Mouse (Mus musculus) liver, postnatal 0 days (tissue): Measurements from ENCODE around the gene Dmgdh. TPM values are rescaled to one million over a fixed set of nuclear protein-coding genes. Genes with fewer than 3 reads are reported as not detected.

Source experiments
- ATAC-seq: fragments of 200-750 bp; cut with Nextera tagmentation; 2 replicates; pipeline ENCODE4 v1.8.0; 2017; ENCODE audit warnings: mild to moderate bottlenecking, moderate library complexity
- DNase-seq: peaks from one replicate; pipeline ENCODE4 v3.0.0-alpha.2; 2016
- H3K27ac ChIP-seq: fragments of 300-500 bp; sonication (generic); 2 replicates; pipeline ENCODE4 v1.5.1; 2014; ENCODE audit warnings: antibody characterized with exemption, moderate library complexity, mild to moderate bottlenecking, low read depth
- H3K27me3 ChIP-seq: fragments of 300-500 bp; sonication (generic); 2 replicates; pipeline ENCODE4 v1.6.1; 2014; ENCODE audit warnings: low read length, control low read depth, mixed read lengths; ENCODE audit not compliant: insufficient read depth
- H3K36me3 ChIP-seq: fragments of 300-500 bp; sonication (generic); replicated peaks from 2 replicates; pipeline ENCODE4 v1.6.1; 2014; ENCODE audit warnings: mild to moderate bottlenecking, control low read depth, low read length, moderate library complexity, mixed read lengths; ENCODE audit not compliant: insufficient read depth
- H3K4me1 ChIP-seq: fragments of 300-500 bp; sonication (generic); 2 replicates; pipeline ENCODE4 v1.6.1; 2014; ENCODE audit warnings: antibody characterized with exemption, mild to moderate bottlenecking, control low read depth; ENCODE audit not compliant: insufficient read depth
- H3K4me2 ChIP-seq: fragments of 300-500 bp; sonication (generic); 2 replicates; pipeline ENCODE4 v1.6.1; 2014; ENCODE audit warnings: low read depth, mild to moderate bottlenecking, low read length, moderate library complexity, mixed read lengths
- H3K4me3 ChIP-seq: fragments of 300-500 bp; sonication (generic); 2 replicates; pipeline ENCODE4 v1.5.1; 2014; ENCODE audit warnings: low read depth, low read length
- H3K9ac ChIP-seq: fragments of 300-500 bp; sonication (generic); replicated peaks from 2 replicates; pipeline ENCODE4 v1.6.1; 2014; ENCODE audit warnings: mild to moderate bottlenecking, moderate library complexity
- H3K9me3 ChIP-seq: fragments of 300-500 bp; sonication (generic); 2 replicates; pipeline ENCODE4 v1.6.1; 2016; ENCODE audit warnings: mild to moderate bottlenecking, control low read depth, low read length, mixed read lengths
- CTCF ChIP-seq: sonication (generic); IDR thresholded peaks from 2 replicates; pipeline ENCODE4 v1.5.1; 2016; ENCODE audit warnings: antibody characterized with exemption, low read depth
- EP300 ChIP-seq: IDR thresholded peaks from 2 replicates; pipeline ENCODE4 v1.6.1; 2016; ENCODE audit warnings: antibody characterized with exemption, low read depth, mild to moderate bottlenecking
- WGBS: fragments of 180-500 bp; shearing (Covaris S2); extraction: QIAGEN DNeasy Blood & Tissue Kit; methylation state at CpG from one replicate; pipeline ENCODE4 v1.1.7; 2014; ENCODE audit not compliant: insufficient replicate concordance; 5-methylcytosine and 5-hydroxymethylcytosine counted together
- polyA plus RNA-seq: library from polyadenylated mRNA; unstranded; fragments of >200 nt; fragmentation: Nextera tagmentation; extraction: Ambion mirVana; gene quantifications from 2 replicates; pipeline ENCODE4 v1.2.1, GENCODE M21; 2015

Dmgdh gene
- polyA plus RNA-seq, 1 experiment from 2014 or later = 69.2 TPM

- no peak for TF ChIP-seq CTCF
- peak; percentile 57; the same call in 1 of the 2 replicates for TF ChIP-seq EP300
- Histone ChIP-seq H3K9me3 (no peaks in the 10 kb centered on the region), H3K36me3 (no peaks in the 10 kb centered on the region), H3K4me3 (no peak overlapping the region), H3K27ac (peak overlapping the region; percentile 67), H3K9ac (no peak overlapping the region), H3K27me3 (no peaks in the 10 kb centered on the region), H3K4me1 (peaks cover 10% of the 10 kb centered on the region), H3K4me2 (no peak overlapping the region)
- DNase-seq = peak; percentile 27
- WGBS = 55% methylated on average over 4 of the region's 4 CpGs
- peak; percentile 91 for ATAC-seq
Measured at GRCm38 (mm10) chr13:93705697-93706096, 31.5 kb downstream of the Dmgdh start.

GRCm38 (mm10) chr13:93707271-93707670, 33.0 kb downstream of the Dmgdh start:
- no peak for DNase-seq
- WGBS = 55% methylated on average over 4 of the region's 4 CpGs
- Histone ChIP-seq H3K9me3 (no peaks in the 10 kb centered on the region), H3K4me1 (peaks cover 11% of the 10 kb centered on the region), H3K36me3 (no peaks in the 10 kb centered on the region), H3K4me2 (no peak overlapping the region), H3K27me3 (no peaks in the 10 kb centered on the region), H3K4me3 (no peak overlapping the region), H3K9ac (no peak overlapping the region), H3K27ac (peak overlapping the region; percentile 58; the same call in 1 of the 2 replicates)
- no peak for ATAC-seq
- TF ChIP-seq CTCF (no peak), EP300 (no peak)

- H3K4me3 ChIP-seq = no peak overlapping the region
- TF ChIP-seq CTCF (no peak), EP300 (no peak)
- no peaks in the 10 kb centered on the region for H3K36me3 ChIP-seq
- H3K27ac ChIP-seq = peak overlapping the region; percentile 75
- no peak for DNase-seq
- peaks cover 12% of the 10 kb centered on the region for H3K4me1 ChIP-seq
- no peaks in the 10 kb centered on the region for H3K27me3 ChIP-seq
- H3K9me3 ChIP-seq = no peaks in the 10 kb centered on the region
- WGBS = 72% methylated on average over 4 of the region's 4 CpGs
- H3K9ac ChIP-seq = no peak overlapping the region
- no peak overlapping the region for H3K4me2 ChIP-seq
- no peak for ATAC-seq
Measured at GRCm38 (mm10) chr13:93710325-93710724, 36.1 kb downstream of the Dmgdh start.

- Histone ChIP-seq H3K9ac (no peak overlapping the region), H3K36me3 (no peaks in the 10 kb centered on the region), H3K4me3 (no peak overlapping the region), H3K27me3 (no peaks in the 10 kb centered on the region), H3K9me3 (no peaks in the 10 kb centered on the region), H3K4me1 (peaks cover 11% of the 10 kb centered on the region), H3K4me2 (no peak overlapping the region), H3K27ac (peak overlapping the region; percentile 75)
- WGBS = 65% methylated on average over 4 of the region's 4 CpGs
- ATAC-seq = peak; percentile 94
- peak; percentile 83 for TF ChIP-seq EP300
- no peak for TF ChIP-seq CTCF
- peak; percentile 48 for DNase-seq
Measured at GRCm38 (mm10) chr13:93711226-93711625, 37.0 kb downstream of the Dmgdh start.

GRCm38 (mm10) chr13:93712362-93712761, 38.1 kb downstream of the Dmgdh start:
- ATAC-seq (no peak), DNase-seq (no peak)
- 81% methylated on average over 4 of the region's 4 CpGs for WGBS
- no peak overlapping the region for H3K4me3 ChIP-seq
- TF ChIP-seq EP300 (no peak), CTCF (no peak)
- no peaks in the 10 kb centered on the region for H3K27me3 ChIP-seq
- no peaks in the 10 kb centered on the region for H3K9me3 ChIP-seq
- peaks cover 4% of the 10 kb centered on the region for H3K4me1 ChIP-seq
- peak overlapping the region; percentile 59 for H3K27ac ChIP-seq
- H3K4me2 ChIP-seq = no peak overlapping the region
- no peak overlapping the region for H3K9ac ChIP-seq
- H3K36me3 ChIP-seq = no peaks in the 10 kb centered on the region

- no peaks in the 10 kb centered on the region for H3K36me3 ChIP-seq
- H3K4me2 ChIP-seq = no peak overlapping the region
- H3K9me3 ChIP-seq = no peaks in the 10 kb centered on the region
- TF ChIP-seq EP300 (no peak), CTCF (no peak)
- peaks cover 4% of the 10 kb centered on the region for H3K4me1 ChIP-seq
- ATAC-seq (no peak), DNase-seq (no peak)
- no peak overlapping the region for H3K9ac ChIP-seq
- 80% methylated on average over 3 of the region's 3 CpGs for WGBS
- H3K27ac ChIP-seq = no peak overlapping the region
- H3K27me3 ChIP-seq = no peaks in the 10 kb centered on the region
- no peak overlapping the region for H3K4me3 ChIP-seq
Measured at GRCm38 (mm10) chr13:93713826-93714225, 39.6 kb downstream of the Dmgdh start.

GRCm38 (mm10) chr13:93717113-93717512, 42.9 kb downstream of the Dmgdh start:
- no peaks in the 10 kb centered on the region for H3K27me3 ChIP-seq
- H3K9ac ChIP-seq = no peak overlapping the region
- H3K4me2 ChIP-seq = no peak overlapping the region
- DNase-seq = no peak
- H3K4me3 ChIP-seq = no peak overlapping the region
- no peaks in the 10 kb centered on the region for H3K36me3 ChIP-seq
- H3K9me3 ChIP-seq = no peaks in the 10 kb centered on the region
- ATAC-seq = no peak
- TF ChIP-seq EP300 = no peak
- TF ChIP-seq CTCF = no peak
- peaks cover 4% of the 10 kb centered on the region; the same call in 1 of the 2 replicates for H3K4me1 ChIP-seq
- no peak overlapping the region for H3K27ac ChIP-seq
- 65% methylated on average over 7 of the region's 7 CpGs for WGBS
